29 mouse cellular contexts compared by ENCODE assay signal in the genomic region with DNA sequence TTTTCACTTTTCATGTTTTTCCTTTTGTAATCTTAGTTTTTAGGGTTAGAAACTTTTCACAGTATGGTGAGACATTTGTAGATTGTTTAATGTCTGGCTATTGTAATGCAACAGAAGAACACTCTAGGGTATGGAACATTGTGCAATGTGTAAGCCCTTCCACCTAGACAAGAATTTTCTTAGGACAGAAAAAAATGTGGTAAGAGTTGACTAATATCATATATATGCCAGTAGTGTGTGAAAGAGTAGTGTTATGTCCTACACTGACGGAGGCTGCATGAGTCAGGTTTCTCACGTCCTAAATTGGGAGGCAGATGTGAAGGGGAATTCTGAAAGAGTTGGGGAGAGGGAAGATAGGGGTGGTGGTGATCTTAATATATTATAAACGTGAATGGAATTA. TPM values are rescaled to one million over a fixed set of nuclear protein-coding genes. Genes with fewer than 3 reads are reported as not detected.
"Had no signal": no experiment of that assay in that cellular context is flagged by ENCODE, and none has a peak within 500 bp of the region (broad histone marks: within the 10 kb centered on the region; RNA-seq: fewer than 3 reads in every experiment).

No protein-coding gene starts in this region.

- H3K27ac ChIP-seq: lung, embryonic 15.5 days; macrophage; midbrain, embryonic 13.5 days; midbrain, embryonic 15.5 days; neural tube, embryonic 13.5 days; neural tube, embryonic 15.5 days had no signal

- DNase-seq: liver, postnatal 0 days; lung, adult 2 months; lung, postnatal 36 days; retina, postnatal 1 day; right cerebral cortex, adult 18-20 months; right cerebral cortex, postnatal 25 days; right cerebral cortex, postnatal 4 days; spleen, adult 18-20 months; thymus, adult 2 months; thymus, postnatal 25 days; thymus, postnatal 4 days had no signal

- H3K9me3 ChIP-seq: lung, embryonic 15.5 days; midbrain, embryonic 13.5 days; midbrain, embryonic 15.5 days; neural tube, embryonic 13.5 days; neural tube, embryonic 15.5 days had no signal

- H3K4me1 ChIP-seq: lung, embryonic 15.5 days; megakaryocyte, embryonic 14.5 days; midbrain, embryonic 13.5 days; midbrain, embryonic 15.5 days; neural tube, embryonic 13.5 days; neural tube, embryonic 15.5 days had no signal

- H3K36me3 ChIP-seq: lung, embryonic 15.5 days; midbrain, embryonic 13.5 days; midbrain, embryonic 15.5 days; neural tube, embryonic 13.5 days; neural tube, embryonic 15.5 days had no signal

- ATAC-seq: liver, postnatal 0 days; lung, postnatal 0 days; midbrain, embryonic 13.5 days; midbrain, embryonic 15.5 days had no signal

- H3K4me3 ChIP-seq: lung, embryonic 15.5 days; midbrain, embryonic 13.5 days; midbrain, embryonic 15.5 days; neural tube, embryonic 13.5 days; neural tube, embryonic 15.5 days had no signal

- H3K27me3 ChIP-seq: lung, embryonic 15.5 days; midbrain, embryonic 13.5 days; midbrain, embryonic 15.5 days; neural tube, embryonic 13.5 days; neural tube, embryonic 15.5 days had no signal

- H3K4me2 ChIP-seq: lung, embryonic 15.5 days; midbrain, embryonic 11.5 days; midbrain, embryonic 13.5 days; midbrain, embryonic 15.5 days; neural tube, embryonic 13.5 days; neural tube, embryonic 15.5 days had no signal

- H3K9ac ChIP-seq: liver, postnatal 0 days; lung, embryonic 15.5 days; midbrain, embryonic 13.5 days; midbrain, embryonic 15.5 days; neural tube, embryonic 13.5 days; neural tube, embryonic 15.5 days had no signal

RNA-seq across cellular contexts. Expression of gene Nepn, which starts 10.9 kb away (rescaled TPM):
- total RNA-seq: megakaryocyte progenitor cell, adult 5-6 weeks; midbrain, postnatal 0 days; monocyte, adult 5-6 weeks had no signal
- polyA plus RNA-seq: liver, postnatal 0 days; lung, embryonic 15.5 days; lung, postnatal 0 days; macrophage; midbrain, embryonic 11.5 days; midbrain, embryonic 13.5 days; midbrain, embryonic 15.5 days; midbrain, postnatal 0 days; neural tube, embryonic 11.5 days; neural tube, embryonic 13.5 days; small intestine, adult 2 months; testis, adult 2 months had no signal

RNA-seq across cellular contexts. Expression of gene Gm26741, which starts 41.2 kb away (rescaled TPM):
- total RNA-seq: megakaryocyte progenitor cell, adult 5-6 weeks; midbrain, postnatal 0 days; monocyte, adult 5-6 weeks had no signal
- polyA plus RNA-seq: liver, postnatal 0 days; lung, adult 2 months; lung, embryonic 15.5 days; lung, postnatal 0 days; macrophage; midbrain, embryonic 11.5 days; midbrain, embryonic 13.5 days; midbrain, embryonic 15.5 days; midbrain, postnatal 0 days; neural tube, embryonic 11.5 days; neural tube, embryonic 13.5 days; neural tube, embryonic 15.5 days; small intestine, adult 2 months; stomach, embryonic 14.5 days; stomach, embryonic 16.5 days; testis, adult 2 months; thymus, adult 2 months; urinary bladder, adult 2 months had no signal
